Mouse (Mus musculus) lung, postnatal 0 days (tissue): ENCODE results near the gene Lep.

ENCODE experiments used
- CTCF ChIP-seq: IDR thresholded peaks from 2 replicates; pipeline ENCODE4 v1.5.1; 2016; ENCODE audit warnings: antibody characterized with exemption, mild to moderate bottlenecking
- EP300 ChIP-seq: IDR thresholded peaks from 2 replicates; pipeline ENCODE4 v1.6.1; 2016; ENCODE audit warnings: antibody characterized with exemption, mild to moderate bottlenecking, control low read depth

- no peak for TF ChIP-seq CTCF
- TF ChIP-seq EP300: no peak
Observed at GRCm38 (mm10) chr6:29013216-29013615, 46.8 kb upstream of the Lep start.
